Mouse (Mus musculus) ES-Bruce4 (cell line): ENCODE measurements around the gene Gm20441. TPM values are rescaled to one million over a fixed set of nuclear protein-coding genes. Genes with fewer than 3 reads are reported as not detected.
"Not testable (repeated sequence)": the region's sequence is repeated elsewhere in the genome, so short reads cannot be mapped to it uniquely, and the experiment has no call there.

ENCODE experiments used
- H3K27ac ChIP-seq: 2 replicates; pipeline ENCODE4 v1.5.1; 2012; ENCODE audit warnings: low read length, inconsistent platforms; ENCODE audit not compliant: insufficient read depth
- H3K27me3 ChIP-seq: 2 replicates; pipeline ENCODE4 v1.6.1; 2012; ENCODE audit warnings: mild to moderate bottlenecking, low read length, inconsistent platforms; ENCODE audit not compliant: control insufficient read depth, poor library complexity, insufficient read depth, severe bottlenecking
- H3K36me3 ChIP-seq: 2 replicates; pipeline ENCODE4 v1.6.1; 2012; ENCODE audit warnings: inconsistent platforms, mild to moderate bottlenecking, low read length, moderate library complexity; ENCODE audit not compliant: control insufficient read depth, poor library complexity, insufficient read depth, severe bottlenecking
- H3K4me1 ChIP-seq: one replicate; pipeline ENCODE4 v1.8.1; 2011; ENCODE audit warnings: low read length; ENCODE audit not compliant: control insufficient read depth, insufficient read depth
- H3K4me3 ChIP-seq: 2 replicates; pipeline ENCODE4 v1.5.1; 2011; ENCODE audit warnings: low read depth, mild to moderate bottlenecking, low read length
- H3K9ac ChIP-seq: 2 replicates; pipeline ENCODE4 v1.6.1; 2012; ENCODE audit warnings: low read depth, mild to moderate bottlenecking, inconsistent platforms; ENCODE audit not compliant: poor library complexity, severe bottlenecking
- H3K9me3 ChIP-seq: replicated peaks from 2 replicates; pipeline ENCODE4 v1.6.1; 2012; ENCODE audit warnings: mild to moderate bottlenecking, low read length, inconsistent platforms; ENCODE audit not compliant: control insufficient read depth, poor library complexity, insufficient read depth, severe bottlenecking
- CTCF ChIP-seq: IDR thresholded peaks from one replicate; pipeline ENCODE4 v1.8.1; 2011; ENCODE audit warnings: low read depth, low read length
- EP300 ChIP-seq: IDR thresholded peaks from 2 replicates; pipeline ENCODE4 v1.6.1; 2011; ENCODE audit warnings: low read depth, low read length; ENCODE audit not compliant: insufficient read depth
- POLR2A ChIP-seq: IDR thresholded peaks from one replicate; pipeline ENCODE4 v1.8.1; 2011; ENCODE audit warnings: low read length; ENCODE audit not compliant: insufficient read depth
- polyA plus RNA-seq: library from polyadenylated mRNA; stranded (reverse); fragments of >200 nt; gene quantifications from 2 replicates; pipeline ENCODE4 v1.2.4, GENCODE M21; 2011; ENCODE audit warnings: low read depth; ENCODE audit not compliant: missing spikeins, insufficient read depth, insufficient read length

Gene Gm20441
- polyA plus RNA-seq, 1 experiment = not detected

DNA sequence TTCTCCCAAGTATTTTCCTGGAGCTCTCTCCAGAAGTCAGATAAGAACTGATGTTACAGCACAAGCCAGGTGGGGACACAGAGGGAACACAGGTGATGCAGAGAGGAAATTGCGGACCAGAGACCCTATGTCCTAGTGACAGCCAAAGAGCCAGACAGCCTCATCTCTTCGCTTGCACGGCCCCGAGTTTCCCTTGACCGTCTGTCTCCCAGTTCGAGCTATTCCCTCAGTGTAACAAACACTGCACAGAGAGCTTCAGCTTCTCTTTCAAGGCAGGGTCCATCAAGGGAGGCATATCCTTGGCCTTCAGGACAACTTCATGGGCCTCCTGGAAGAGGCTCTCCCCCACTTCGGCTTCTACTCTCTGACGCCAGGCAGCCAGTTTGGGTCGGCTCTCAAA, 6.2 kb downstream of the Gm20441 start:
- Histone ChIP-seq H3K27me3 (no peaks in the 10 kb centered on the region), H3K36me3 (no peaks in the 10 kb centered on the region), H3K4me3 (no peak overlapping the region), H3K4me1 (no peaks in the 10 kb centered on the region), H3K9ac (no peak overlapping the region), H3K9me3 (no peaks in the 10 kb centered on the region), H3K27ac (no peak overlapping the region)
- TF ChIP-seq POLR2A (no peak), CTCF (no peak), EP300 (no peak)

DNA sequence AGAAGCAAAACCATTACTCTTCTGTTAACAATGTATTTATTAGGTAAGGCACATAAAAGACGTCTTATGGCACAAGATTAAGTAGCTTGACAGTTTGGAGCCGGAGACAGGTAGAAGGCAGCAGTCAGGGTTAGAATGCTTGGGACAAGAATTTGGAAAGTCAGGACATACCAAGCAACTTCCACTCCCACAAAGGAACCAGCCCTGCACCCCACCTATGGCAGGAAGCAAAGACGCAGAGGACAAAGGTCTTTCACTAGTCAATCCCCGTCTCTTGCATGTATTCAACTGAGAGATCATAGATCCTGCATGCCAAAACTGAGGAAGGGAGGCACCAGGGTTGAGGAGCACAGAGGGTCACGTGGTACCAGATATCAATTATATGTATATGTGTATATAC, 6.7 kb downstream of the Gm20441 start:
- Histone ChIP-seq H3K27ac (no peak overlapping the region), H3K4me3 (no peak overlapping the region), H3K9ac (no peak overlapping the region), H3K4me1 (no peaks in the 10 kb centered on the region), H3K9me3 (no peaks in the 10 kb centered on the region), H3K36me3 (no peaks in the 10 kb centered on the region), H3K27me3 (no peaks in the 10 kb centered on the region)
- TF ChIP-seq EP300 (no peak), CTCF (no peak), POLR2A (no peak)

GRCm38 (mm10) chr10:75772795-75773664, 7.7 kb downstream of the Gm20441 start, which contains the start of gene Ddt:
Ddt (minus strand) TSS chr10:75773414.
- peak within 1 kb of the TSS; percentile 83 for H3K4me3 ChIP-seq
- TF ChIP-seq CTCF (peak; percentile 65), EP300 (0 out of 2 replicates have a peak, but pooled peaks have one; percentile 36), POLR2A (peak; percentile 71)
- peak within 1 kb of the TSS; percentile 60 for H3K9ac ChIP-seq
- H3K27ac ChIP-seq = peak within 1 kb of the TSS; percentile 46; the same call in 1 of the 2 replicates
- no peaks in the 10 kb centered on the region for H3K27me3 ChIP-seq
- no peaks in the 10 kb centered on the region for H3K9me3 ChIP-seq
- no peaks in the 10 kb centered on the region for H3K4me1 ChIP-seq
- no peaks in the 10 kb centered on the region for H3K36me3 ChIP-seq

GRCm38 (mm10) chr10:75767756-75768155, 13.0 kb downstream of the Gm20441 start:
- not testable (repeated sequence) for H3K4me3 ChIP-seq, H3K27me3 ChIP-seq, H3K36me3 ChIP-seq, H3K9me3 ChIP-seq, H3K4me1 ChIP-seq, H3K9ac ChIP-seq
- peak overlapping the region; percentile 71 for H3K27ac ChIP-seq

- Histone ChIP-seq H3K27ac (no peak overlapping the region), H3K9me3 (no peaks in the 10 kb centered on the region), H3K36me3 (no peaks in the 10 kb centered on the region), H3K4me3 (no peak overlapping the region), H3K27me3 (no peaks in the 10 kb centered on the region), H3K4me1 (no peaks in the 10 kb centered on the region), H3K9ac (no peak overlapping the region)
- no peak for TF ChIP-seq POLR2A
- TF ChIP-seq CTCF = no peak
- TF ChIP-seq EP300 = no peak
Measured at GRCm38 (mm10) chr10:75766856-75767255, 13.9 kb downstream of the Gm20441 start.
